Mouse (Mus musculus): ENCODE measurements at regions not wholly inside any gene's neighbourhood (a gene's known extent, or its start where the extent isn't known, plus 50 kb on each side); places are given as distances from the start of the nearest gene placed in this dataset.

DNA sequence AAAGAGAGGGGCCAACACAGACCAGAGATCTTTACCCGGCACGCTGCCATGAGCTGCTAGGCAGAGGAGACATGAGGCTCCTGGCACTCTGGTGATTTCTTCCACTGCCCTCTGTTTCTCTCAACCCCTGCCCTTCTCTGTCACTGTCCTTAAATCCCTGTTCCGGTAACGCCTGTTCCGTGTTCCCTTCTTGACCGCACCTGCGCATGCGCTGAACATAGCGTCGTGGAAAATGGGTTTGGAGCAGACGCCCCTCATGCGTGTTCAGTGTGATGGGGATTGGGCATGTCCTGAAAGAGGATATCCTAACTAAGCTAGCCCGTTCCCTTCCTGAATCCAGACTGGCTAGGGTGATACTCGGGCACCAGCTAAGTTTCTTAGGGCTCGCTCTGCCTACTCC, 167.8 kb downstream of the Adgrd1 start:
- TF ChIP-seq GATA1 (IDR thresholded peaks at IDR 0.05; ENCODE audit: borderline replicate concordance, low read length) (no peak), FLI1 (IDR thresholded peaks at IDR 0.05; ENCODE audit: low read length) (no peak)

Data from megakaryocyte, embryonic 14.5 days (primary cell).